Mouse (Mus musculus) naive thymus-derived CD4-positive, alpha-beta T cell, adult 5 months (primary cell): ENCODE data around the gene Fam199x. TPM values are rescaled to one million over a fixed set of nuclear protein-coding genes. Genes with fewer than 3 reads are reported as not detected.

ENCODE experiments used
- polyA plus RNA-seq: library from polyadenylated mRNA; unstranded; fragments of 100-300 nt; shearing (Covaris generic); gene quantifications from one replicate; pipeline ENCODE4 v1.2.1, GENCODE M21; 2017

The Fam199x gene
- 5.8 TPM for polyA plus RNA-seq

GRCm38 (mm10) chrX:137049425-137050225 is at the start of gene Fam199x:
Gene Fam199x (plus strand): TSS chrX:137049594.

GRCm38 (mm10) chrX:137038000-137038483 is 11.4 kb upstream of the Fam199x start, which contains the start of gene Slc25a53:
Gene Slc25a53 (minus strand): TSS chrX:137038302.

DNA sequence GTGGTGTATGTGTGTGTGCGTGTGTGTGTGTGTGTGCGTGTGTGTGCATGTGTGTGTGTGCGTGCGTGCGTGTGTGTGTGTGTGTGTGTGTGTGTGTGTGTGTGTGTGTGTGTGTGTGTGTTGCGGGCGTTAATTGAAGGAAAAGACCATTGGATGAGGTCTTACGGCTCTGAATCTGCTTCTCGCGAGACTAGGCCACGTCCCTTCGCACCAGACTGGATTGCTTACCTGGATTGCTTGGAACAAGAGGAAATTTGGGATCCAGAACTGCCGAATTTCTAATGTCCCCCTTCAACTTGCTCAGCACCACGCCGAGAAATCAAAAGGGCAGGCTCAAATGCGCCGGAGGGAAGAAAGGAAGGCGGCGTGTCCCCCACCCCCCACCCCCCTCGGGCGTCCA is 72.3 kb downstream of the Fam199x start, which contains the start of gene Esx1:
Esx1 (minus strand) TSS at position 366 of the 400 bp plus-strand sequence.

Other genes starting within 250 kb of the Fam199x start
- 2.6 TPM for gene Plp1, start 226.9 kb upstream of the Fam199x start, polyA plus RNA-seq
- gene Rab9b, start 180.8 kb upstream of the Fam199x start, polyA plus RNA-seq = not detected
- not detected for gene H2bfm, start 122.3 kb upstream of the Fam199x start, polyA plus RNA-seq
- gene Tmsb15b2, start 74.1 kb upstream of the Fam199x start, polyA plus RNA-seq = 20.3 TPM
- gene Tmsb15l, start 72.7 kb upstream of the Fam199x start, polyA plus RNA-seq = 1.9 TPM
- gene Tmsb15b1, start 72.7 kb upstream of the Fam199x start, polyA plus RNA-seq = 18.2 TPM
- 2.7 TPM for gene Zcchc18, start 56.4 kb upstream of the Fam199x start, polyA plus RNA-seq
- gene Slc25a53, start 11.3 kb upstream of the Fam199x start, polyA plus RNA-seq = 5.6 TPM
- gene Esx1, start 72.5 kb downstream of the Fam199x start, polyA plus RNA-seq = not detected